Mouse (Mus musculus) right cerebral cortex, adult 18-20 months (tissue): Measurements from ENCODE around the gene Gm17571.
A peak's percentile ranks its signal among the peaks of the same experiment; 100 is the strongest.

ENCODE experiments used
- DNase-seq: peaks from one replicate; pipeline ENCODE4 v3.0.0; 2022; ENCODE audit warnings: mixed read lengths

The Gm17571 gene

GRCm38 (mm10) chr9:13454651-13455123 lies 8.1 kb upstream of the Gm17571 start:
- DNase-seq: no peak

- DNase-seq: no peak
Observed at GRCm38 (mm10) chr9:13448716-13449115, 2.2 kb upstream of the Gm17571 start.

GRCm38 (mm10) chr9:13446236-13446635 lies 317 bp downstream of the Gm17571 start:
- no peak for DNase-seq

GRCm38 (mm10) chr9:13443484-13444211 lies 2.9 kb downstream of the Gm17571 start:
- no peak for DNase-seq

- DNase-seq: no peak
Observed at GRCm38 (mm10) chr9:13442012-13442735, 4.4 kb downstream of the Gm17571 start.

GRCm38 (mm10) chr9:13440911-13441310 lies 5.6 kb downstream of the Gm17571 start:
- DNase-seq: no peak

- no peak for DNase-seq
Observed at GRCm38 (mm10) chr9:13433501-13434090, 13.0 kb downstream of the Gm17571 start.

GRCm38 (mm10) chr9:13431646-13432045 lies 14.9 kb downstream of the Gm17571 start:
- DNase-seq: no peak

- no peak for DNase-seq
Observed at GRCm38 (mm10) chr9:13430744-13431143, 15.8 kb downstream of the Gm17571 start.

GRCm38 (mm10) chr9:13430302-13430701 lies 16.3 kb downstream of the Gm17571 start:
- DNase-seq: no peak

- no peak for DNase-seq
Observed at GRCm38 (mm10) chr9:13429477-13430125, 17.0 kb downstream of the Gm17571 start.

- peak; percentile 41 for DNase-seq
Observed at GRCm38 (mm10) chr9:13425031-13425940, 21.3 kb downstream of the Gm17571 start.

- DNase-seq: no peak
Observed at GRCm38 (mm10) chr9:13414230-13414766, 32.3 kb downstream of the Gm17571 start.
